Mouse (Mus musculus): ENCODE data around the gene Ms4a2. TPM values are rescaled to one million over a fixed set of nuclear protein-coding genes. Genes with fewer than 3 reads are reported as not detected.

The Ms4a2 gene
- total RNA-seq, 2 experiments from 2014 or later, result 0.36 to 0.38 TPM

- DNase-seq, result no peak
Observed at GRCm38 (mm10) chr19:11589205-11589604, 34.3 kb downstream of the Ms4a2 start.

- no peak for DNase-seq
Observed at GRCm38 (mm10) chr19:11574965-11575364, 48.6 kb downstream of the Ms4a2 start.

Other genes with a start within 250 kb of the Ms4a2 start
- gene Ms4a4a, start 248.2 kb downstream of the Ms4a2 start, total RNA-seq (2021), result 1 to 10 TPM; 1.6 to 2.5 TPM
- gene Ms4a4c, start 218.9 kb downstream of the Ms4a2 start, total RNA-seq (2021), result not detected
- 1 to 10 TPM in 1 of 2 experiments, under 1 TPM in 1; 0.95 to 1.0 TPM for gene Ms4a4b, start 180.2 kb downstream of the Ms4a2 start, total RNA-seq (2021)
- gene Ms4a6c, start 154.4 kb downstream of the Ms4a2 start, total RNA-seq (2021), result 1 to 10 TPM; 3.5 to 3.8 TPM
- gene Gm8369, start 137.8 kb downstream of the Ms4a2 start, total RNA-seq (2021), result not detected
- 1 to 10 TPM; 2.5 to 3.1 TPM for gene Ms4a6b, start 107.2 kb downstream of the Ms4a2 start, total RNA-seq (2021)
- under 1 TPM; 0.56 to 0.60 TPM for gene Ms4a4d, start 86.9 kb downstream of the Ms4a2 start, total RNA-seq (2021)
- under 1 TPM; 0.69 to 0.72 TPM for gene Ms4a6d, start 18.9 kb downstream of the Ms4a2 start, total RNA-seq (2021)
- gene Ms4a3, start 17.1 kb upstream of the Ms4a2 start, total RNA-seq (2021), result not detected
- gene Oosp2, start 36.8 kb upstream of the Ms4a2 start, total RNA-seq (2021), result not detected
- gene Oosp1, start 67.4 kb upstream of the Ms4a2 start, total RNA-seq (2021), result not detected
- gene Oosp3, start 73.3 kb upstream of the Ms4a2 start, total RNA-seq (2021), result not detected
- not detected for gene Gif, start 123.8 kb upstream of the Ms4a2 start, total RNA-seq (2021)
- 10 to 100 TPM; 88.3 to 89.9 TPM for gene Mrpl16, start 146.7 kb upstream of the Ms4a2 start, total RNA-seq (2021)
- gene Stx3, start 195.7 kb upstream of the Ms4a2 start, total RNA-seq (2021), result 1 to 10 TPM; 5.4 to 6.1 TPM
- not detected for gene Olfr1417, start 215.5 kb upstream of the Ms4a2 start, total RNA-seq (2021)
- gene Olfr1418, start 237.3 kb upstream of the Ms4a2 start, total RNA-seq (2021), result not detected